Mouse (Mus musculus): ENCODE results near the gene Igfals.

The Igfals gene

DNA sequence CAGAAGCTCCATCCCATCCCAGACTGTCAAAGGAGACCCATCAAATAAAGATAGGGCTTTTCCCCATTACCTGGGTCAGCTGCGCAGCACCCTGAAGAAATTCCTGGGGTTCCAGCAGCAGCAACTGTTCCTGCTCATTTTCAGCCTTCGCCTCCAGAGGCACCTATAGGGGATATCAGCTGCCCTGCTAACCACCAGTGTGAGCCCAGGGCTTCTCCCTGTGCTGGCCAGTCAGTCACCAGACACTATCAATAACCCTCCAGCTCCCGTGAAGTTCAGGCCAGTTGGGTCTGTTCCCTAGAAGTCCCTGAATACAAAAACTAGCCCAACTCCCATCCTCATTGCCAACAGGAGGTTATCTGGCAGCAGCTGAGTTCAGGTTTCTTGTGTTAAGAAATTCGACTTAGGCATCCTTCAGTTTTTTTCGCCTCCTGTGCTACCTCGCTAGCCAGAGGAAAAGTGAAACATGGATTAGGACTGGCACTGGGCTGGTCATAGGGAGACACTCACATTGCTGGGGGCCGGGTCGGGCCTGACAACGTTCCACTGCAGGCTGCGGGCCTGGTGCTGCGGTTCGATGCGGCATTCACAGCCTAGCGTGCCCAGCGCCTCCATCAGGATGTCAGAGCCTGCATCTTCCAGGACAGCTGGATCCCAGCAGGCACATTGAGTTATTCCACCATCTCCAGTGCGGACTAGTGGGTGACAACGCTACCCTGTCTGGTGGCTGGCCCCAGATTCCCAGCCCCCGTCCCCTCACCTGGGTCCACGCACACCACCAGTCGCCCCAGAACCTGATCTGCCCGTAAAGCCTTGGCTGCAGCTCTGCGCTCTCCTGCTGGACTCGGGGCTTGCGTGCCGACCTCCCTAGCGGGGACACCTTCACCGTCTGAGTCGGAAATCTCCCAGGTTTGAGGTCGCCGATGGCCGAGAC, 28.5 kb downstream of the Igfals start:
- DNase-seq (ENCODE audit: low read depth): peak; percentile 25

DNA sequence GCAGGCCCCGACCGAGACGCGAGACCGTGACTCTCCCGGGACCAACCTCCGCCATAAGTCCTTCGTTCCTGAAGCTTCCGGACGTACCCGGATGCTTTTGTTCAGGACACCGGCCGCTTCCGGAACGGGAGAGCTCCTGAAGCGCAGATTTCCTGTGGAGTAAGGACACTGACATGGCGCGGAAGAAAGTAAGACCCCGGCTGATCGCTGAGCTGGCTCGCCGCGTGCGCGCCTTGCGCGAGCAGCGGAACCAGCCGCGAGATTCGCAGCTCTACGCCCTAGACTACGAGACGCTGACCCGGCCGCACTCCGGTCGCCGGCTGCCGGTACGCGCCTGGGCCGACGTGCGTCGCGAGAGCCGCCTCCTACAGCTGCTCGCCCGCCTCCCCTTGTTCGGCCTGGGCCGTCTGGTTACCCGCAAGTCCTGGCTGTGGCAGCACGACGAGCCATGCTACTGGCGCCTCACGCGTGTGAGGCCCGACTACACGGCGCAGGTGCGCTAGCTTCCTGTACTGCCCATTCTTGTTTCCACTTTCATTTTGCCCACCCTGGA, 29.3 kb downstream of the Igfals start, which contains the start of the genes Eme2 and Mrps34:
Eme2 (minus strand) TSS at position 93 of the 553 bp plus-strand sequence.
Mrps34 (plus strand) TSS at position 122 of the 553 bp plus-strand sequence.
- peak; percentile 86 for DNase-seq (ENCODE audit: low read depth)

DNA sequence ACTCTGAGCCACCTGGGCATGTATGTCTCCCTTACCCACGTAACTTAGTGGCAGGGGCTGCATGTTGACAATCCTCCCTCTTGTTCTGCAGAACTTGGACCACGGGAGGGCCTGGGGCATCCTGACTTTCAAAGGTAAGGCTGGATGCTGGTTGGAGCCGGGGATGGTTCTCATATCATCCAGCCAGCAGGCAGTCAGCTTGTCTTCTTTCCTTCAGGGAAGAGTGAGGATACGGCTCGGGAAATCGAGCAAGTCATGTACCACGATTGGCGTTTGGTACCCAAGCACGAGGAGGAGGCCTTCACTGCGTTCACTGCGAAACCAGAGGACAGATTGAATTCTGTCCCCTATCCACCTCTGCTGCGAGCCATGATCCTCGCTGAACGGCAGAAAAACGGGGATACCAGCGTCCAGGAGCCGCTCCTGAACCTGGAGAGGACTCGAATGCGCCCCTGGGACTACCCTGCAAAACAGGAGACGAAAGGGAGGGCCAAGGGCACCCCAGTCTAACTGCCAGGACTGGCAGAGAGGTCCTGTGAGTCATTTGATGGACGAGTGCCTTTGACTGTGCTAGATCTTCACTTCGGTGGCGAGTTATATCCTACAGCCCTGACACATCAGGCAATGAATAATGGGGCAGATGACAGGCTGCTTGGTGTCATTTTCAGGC, 29.9 kb downstream of the Igfals start:
- peak; percentile 24 for DNase-seq (ENCODE audit: low read depth)

DNA sequence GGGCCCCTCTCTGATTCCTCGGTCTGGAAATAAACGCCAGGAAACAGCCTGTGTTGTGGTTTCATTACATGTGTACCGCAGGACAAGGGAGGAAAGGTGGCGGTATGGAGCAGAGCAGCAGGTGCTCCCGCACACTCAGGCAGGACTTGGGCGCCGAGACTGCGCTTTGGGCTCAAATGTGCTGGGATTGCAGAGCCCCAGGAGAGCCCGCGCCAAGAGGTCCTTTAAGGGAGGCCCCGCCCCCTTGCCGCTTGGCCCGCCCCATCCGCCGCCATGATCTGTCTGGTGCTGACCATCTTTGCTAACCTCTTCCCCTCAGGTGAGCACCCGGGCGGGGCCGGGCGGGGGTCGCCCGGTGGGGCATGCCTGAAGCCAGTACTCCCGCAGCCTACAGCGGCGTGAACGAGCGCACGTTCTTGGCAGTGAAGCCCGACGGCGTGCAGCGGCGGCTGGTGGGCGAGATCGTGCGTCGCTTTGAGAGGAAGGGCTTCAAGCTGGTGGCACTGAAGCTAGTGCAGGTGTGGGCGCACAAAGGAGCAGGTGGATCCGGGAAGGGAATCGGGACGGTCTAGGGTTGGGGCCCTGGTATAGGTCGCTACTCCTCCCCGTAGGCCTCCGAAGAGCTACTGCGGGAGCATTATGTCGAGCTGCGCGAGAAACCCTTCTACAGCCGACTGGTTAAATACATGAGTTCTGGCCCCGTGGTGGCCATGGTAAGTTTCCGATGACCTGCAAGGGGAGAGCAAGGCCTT, 30.6 kb downstream of the Igfals start, which contains the start of gene Nme3:
Nme3 (plus strand) TSS at position 260 of the 752 bp plus-strand sequence.
- DNase-seq (ENCODE audit: low read depth): peak; percentile 76

DNA sequence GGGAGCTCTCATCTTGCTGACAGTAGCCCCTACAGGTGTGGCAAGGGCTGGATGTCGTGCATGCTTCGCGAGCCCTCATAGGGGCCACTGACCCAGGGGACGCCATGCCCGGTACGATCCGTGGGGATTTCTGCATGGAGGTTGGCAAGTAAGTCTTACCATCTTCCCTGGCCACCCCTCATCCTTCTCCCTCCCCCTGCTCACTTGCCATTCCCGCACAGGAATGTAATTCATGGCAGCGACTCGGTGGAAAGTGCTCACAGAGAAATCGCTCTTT, 31.1 kb downstream of the Igfals start:
- no peak for DNase-seq (ENCODE audit: low read depth)

DNA sequence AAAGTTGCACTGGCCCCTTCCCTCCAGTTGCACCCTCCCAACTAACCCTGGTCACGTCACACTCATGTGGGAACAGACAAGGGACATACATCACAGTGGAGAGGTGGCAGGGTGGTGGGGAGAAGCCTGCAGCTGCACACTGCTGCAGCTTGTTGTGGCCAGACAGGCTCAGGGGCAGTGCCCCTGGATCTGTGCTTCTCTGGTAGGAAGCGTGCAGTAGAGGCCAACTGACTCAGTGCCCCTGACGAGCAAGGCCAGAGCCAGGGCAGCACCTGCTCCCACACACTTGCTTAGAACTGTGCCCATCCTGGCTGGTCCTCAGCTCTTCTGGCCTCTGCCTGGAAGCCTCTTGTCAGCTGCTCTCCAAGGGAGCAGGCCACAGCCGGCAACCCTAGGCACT, 31.8 kb downstream of the Igfals start:
- no peak for DNase-seq (ENCODE audit: low read depth)

DNA sequence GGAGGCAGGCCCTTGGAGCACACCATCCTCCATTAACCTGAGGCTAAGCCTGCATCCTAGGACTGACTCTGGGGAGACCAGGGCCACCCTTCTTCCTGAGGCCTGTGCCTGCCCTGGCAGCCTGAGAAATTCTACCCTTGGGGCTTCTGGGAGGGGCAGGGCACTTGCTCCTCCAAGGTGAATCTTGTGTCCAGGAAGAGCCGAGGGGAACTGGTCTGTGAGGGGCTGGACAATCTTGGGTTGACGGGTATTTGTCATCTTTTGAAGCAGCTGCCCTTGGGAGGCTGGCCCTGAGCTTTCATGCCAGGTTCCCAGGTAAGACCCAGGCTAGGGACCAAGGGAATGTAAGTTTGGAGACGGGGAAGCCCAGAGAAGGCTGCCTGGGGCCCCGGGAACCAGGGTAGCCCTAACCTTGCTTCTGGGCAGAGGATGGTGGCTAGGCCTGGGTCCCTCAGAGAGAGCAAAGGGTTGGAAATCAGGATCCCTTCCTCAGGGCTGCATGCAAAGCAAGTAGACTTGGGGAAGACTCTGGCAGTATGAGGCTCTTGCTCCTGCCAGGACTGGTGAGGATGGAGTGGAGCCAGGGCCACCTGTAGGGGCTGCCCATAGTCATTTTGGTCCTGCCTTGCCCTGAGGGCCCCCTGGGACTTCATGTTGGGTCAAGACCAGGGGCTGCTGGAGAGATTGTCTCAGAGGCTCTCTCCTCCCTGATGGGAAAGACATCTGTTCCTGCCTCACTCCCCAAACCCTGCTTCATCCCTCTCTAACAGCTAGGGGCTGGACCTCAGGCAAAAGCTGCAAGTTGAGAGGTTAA, 32.5 kb downstream of the Igfals start:
- no peak for DNase-seq (ENCODE audit: low read depth)

DNA sequence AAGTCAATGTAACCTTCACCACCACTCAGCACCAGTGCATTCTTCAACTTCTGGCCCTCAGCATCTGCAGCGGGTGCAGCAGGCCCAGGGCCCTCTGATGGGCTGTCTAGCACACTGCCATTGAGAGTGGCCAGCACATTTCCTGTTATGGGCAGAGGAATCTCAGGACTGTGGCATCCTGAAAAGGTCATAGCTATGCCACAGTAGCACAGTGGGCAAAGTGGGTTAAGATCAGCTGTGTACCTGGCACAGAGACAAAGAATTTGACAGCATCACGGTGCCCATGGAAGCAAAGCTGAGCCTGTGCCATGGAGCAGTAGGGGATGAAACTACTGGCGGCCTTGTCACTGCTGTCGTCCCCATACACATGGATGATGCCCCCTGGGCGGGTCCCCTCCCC, 33.4 kb downstream of the Igfals start:
- DNase-seq (ENCODE audit: low read depth): no peak

DNA sequence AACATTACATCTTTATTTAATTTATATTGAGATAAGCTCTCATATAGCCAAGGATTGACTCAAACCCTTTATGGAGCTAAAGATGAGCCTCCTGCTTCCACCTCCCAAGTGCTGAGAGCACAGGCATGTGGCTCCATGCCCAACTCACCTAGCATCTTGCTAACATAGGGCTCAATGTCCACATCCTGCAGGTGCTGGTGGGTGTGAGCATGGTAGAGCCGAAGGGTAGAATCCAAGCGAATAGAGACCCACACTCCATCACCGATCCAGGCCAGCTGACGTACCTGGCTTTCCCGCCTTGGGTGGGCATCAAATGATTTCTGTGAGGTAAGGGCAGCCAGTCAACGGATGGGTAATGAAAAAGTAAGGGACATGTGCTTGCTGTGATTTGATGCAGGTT, 34.2 kb downstream of the Igfals start:
- DNase-seq (ENCODE audit: low read depth): no peak

DNA sequence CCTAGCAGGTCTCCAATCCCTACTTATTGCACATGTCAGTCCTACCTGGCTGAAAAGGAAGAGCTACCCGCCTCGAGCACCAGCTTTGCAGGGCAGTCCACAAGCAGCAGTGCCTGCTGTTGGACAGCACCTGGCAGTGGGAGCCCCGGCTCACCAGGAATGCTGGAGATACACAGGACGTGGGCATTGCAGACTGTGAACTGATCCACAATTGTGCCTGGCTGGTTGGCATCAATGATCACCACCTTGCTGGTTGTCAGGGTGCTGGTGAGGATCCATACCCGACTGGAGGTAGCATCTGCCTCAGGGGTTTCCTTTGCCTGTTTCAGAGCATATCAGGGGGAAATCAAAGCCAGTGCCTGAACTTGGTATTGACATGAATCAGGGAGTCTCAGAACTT, 36.3 kb downstream of the Igfals start:
- DNase-seq (ENCODE audit: low read depth): no peak

DNA sequence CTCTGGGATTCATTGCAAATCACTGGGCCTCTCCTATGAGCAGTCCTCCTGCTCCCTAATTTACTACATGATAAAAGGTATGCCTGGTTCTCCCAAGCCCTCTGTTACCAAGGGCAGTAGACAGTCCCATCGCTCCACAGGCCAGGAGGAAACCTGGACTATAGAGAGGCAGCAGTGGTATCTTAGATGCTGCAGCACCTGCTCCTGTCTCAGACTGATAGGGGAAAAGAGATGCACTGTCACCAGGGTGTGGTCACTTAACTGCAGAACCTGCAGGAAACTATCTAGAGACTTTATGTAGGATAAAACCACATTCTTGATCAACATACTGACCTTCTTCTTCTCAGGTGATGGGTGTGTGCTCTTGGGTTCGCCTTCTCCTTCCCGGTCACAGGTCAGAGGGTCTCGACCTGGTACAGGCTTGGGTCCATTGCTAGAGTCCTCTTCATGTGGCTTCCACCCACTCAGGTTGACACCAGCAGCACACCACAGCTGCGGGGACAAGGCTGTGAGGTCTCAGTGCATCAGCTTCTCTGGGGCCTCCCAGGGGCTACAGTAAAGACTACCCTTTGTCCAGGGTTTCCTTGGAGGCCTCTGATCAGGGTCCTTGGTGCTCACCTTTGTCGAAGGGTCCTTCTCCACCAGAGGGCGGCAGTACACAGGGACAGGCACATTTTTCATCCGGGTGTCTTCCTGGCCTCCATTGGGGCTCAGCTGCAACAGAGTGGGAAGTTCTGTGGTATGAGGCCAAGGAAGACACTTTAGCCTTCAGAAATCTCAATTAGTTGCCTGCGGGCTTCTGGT, 37.1 kb downstream of the Igfals start:
- peak; percentile 82 for DNase-seq (ENCODE audit: low read depth)

DNA sequence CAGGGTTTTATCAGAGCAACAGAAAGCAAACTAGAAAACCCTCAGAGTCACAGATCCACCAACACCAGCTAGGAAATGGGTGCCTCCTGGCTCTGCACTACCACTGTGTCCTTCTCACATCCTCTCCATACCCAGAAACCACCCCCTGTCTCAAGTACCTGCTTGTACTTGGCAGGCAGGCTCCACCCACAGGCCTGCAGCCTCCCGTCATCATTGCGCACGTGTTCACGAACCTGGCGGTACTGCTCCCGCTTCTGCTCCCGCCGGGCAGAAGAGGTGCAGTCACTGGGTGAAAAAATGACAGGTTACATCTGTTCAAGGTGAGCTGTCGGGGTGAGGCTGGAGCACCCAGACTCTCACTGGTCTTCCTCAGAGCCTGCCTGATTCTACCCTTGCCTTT, 38.0 kb downstream of the Igfals start:
- DNase-seq (ENCODE audit: low read depth): no peak

DNA sequence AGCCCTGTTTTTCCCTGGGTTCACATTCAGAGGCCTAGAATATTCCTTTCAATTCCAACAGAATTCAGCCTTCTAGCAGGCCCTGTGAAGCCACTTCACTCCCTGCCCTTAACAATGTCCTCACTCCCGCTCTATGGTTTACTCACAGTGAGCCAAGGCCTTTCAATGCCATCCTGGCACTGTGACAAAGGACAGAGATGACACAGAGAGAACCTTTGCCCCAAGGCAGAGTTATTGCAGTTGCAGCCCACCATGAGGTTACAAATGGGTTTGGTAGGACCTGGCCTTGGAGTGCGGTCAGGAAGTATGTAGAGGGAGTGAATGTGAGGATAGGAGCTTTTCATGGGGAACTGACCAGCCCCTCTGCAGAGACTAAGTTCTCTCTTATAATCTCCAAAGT, 41.8 kb downstream of the Igfals start:
- no peak for DNase-seq (ENCODE audit: low read depth)

DNA sequence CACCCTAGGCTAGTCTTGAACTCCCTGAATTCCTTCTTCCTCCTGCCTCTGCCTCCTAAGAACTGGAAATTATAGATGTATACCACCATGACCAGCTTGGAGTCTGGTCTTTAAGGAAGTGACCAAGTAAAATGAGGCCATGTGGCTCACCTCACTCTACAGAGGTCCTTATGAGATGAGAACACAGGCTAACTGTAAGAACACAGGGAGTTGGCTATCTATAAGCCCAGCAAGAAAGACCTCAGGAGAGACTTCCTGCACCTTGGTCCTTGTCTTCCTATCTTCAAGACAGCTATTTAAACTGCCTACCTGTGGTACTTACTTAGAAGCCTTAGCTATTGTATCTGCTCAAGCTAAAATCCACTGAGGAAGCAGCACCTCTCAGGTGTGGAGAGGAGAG, 48.2 kb downstream of the Igfals start:
- DNase-seq (ENCODE audit: low read depth): no peak

DNA sequence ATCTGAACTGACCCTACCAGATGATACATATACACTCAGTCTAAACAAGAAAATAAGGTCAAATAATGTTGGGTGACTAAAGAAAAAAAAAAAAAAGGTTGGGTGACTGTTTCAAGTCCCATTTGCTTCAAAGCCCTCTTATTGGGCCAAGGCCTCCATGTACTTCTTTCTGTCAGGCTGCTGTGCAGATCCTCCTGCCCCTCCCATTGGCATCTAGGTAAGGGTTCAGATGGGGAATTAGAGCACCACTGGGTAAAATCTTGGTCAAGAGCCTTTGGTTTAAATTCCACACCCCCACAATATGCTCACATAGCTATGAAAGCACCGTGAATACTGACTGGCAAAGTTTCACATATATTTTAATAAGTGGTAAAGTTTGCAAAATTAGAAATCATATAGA, 57.4 kb downstream of the Igfals start:
- no peak for DNase-seq (ENCODE audit: low read depth)

DNA sequence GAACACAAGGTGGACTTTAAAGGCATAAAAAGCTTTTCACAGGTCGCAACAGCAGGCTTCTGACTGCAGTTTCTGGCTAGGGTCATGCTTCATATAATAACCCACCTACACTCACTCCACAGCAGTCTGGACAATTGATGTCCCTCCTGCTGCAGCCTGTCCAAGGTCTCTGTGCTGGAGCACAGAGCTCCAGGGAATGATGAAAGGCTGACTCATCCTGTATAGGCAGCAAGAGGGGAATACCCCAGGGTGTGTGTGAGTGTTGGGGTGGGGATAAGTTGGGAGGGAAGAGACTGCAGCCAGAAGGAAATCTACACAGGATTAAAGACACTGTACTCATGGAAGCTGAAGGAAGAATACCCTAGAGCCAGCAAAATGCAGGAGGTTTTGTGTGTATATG, 63.7 kb downstream of the Igfals start:
- DNase-seq (ENCODE audit: low read depth): no peak
